Mouse (Mus musculus) adrenal gland, adult 2 months (tissue): ENCODE measurements at regions not wholly inside any gene's neighbourhood (a gene's known extent, or its start where the extent isn't known, plus 50 kb on each side); places are given as distances from the start of the nearest gene placed in this dataset.

Experiments used
- DNase-seq: peaks from one replicate; pipeline ENCODE4 v3.0.0; 2021

DNA sequence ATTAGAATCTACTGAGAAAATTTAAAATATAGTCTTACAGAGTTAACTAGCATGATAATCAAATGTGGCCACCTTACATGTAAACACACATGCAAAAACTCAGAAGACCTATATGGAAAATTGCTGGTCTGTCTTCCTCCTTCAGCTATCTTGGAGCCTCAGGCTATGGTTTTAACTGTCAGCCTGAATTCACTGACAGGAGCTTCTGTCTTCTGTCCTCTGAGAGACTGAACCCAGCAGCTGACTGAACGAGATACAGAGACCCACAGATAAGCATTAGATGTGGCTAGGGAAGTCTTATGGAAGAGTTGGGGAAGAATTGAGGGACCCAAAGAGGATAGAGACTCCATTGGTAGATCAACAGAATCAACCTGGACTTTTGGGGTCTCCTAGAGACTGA, 360.0 kb upstream of the Meox2 start:
- no peak for DNase-seq

DNA sequence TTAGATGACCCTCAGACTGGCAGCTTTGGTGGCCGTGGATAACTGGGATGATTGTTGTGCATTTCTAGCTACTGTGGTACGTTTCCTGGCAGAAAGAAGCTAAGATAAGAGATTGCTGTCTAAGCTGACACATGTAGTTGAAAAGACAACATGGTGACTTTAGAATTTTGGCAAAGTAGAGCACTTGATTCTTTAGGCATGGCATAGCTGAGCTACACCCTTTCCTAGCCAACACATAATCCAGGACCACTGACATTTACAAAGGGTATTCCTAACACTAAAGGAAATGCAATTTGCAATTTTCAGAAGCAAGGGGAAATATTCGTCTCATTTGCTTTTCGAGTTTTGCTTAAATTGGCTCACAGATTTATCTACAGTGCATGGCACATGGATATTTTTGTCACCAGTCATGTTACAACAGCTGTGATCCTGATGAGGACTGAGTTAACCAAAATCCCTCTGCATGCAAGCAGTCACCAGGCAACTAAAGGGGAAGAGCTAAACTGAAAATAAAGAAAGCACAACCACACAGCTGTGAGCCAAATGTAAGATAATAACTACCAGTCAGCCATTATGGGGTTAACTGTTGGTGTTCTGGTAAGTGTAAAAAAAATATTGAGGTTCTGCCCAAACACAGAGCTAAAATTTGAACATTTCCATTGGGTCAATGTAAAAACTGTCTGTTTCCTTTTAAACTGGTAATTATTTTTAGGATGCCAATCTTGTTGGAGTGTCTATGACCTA, 342.9 kb upstream of the Meox2 start:
- no peak for DNase-seq

DNA sequence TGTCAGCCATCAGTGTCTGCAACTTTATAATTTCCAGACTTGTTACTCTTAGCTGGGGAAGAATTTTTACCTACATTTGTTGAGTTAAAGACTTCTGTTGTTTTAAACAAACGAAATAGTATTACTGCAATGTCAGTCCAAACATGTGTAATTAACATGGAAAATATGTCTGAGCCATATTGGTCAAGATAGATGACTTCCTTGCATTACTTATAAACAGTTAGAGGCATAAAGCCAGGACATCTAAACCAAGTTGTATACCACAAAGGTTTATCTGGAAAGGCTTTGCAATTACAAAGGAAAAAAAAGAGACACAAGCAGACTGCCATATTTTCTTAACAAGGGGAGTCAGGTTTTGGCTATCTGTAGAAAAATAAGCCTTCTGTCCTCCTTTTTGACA, 342.2 kb upstream of the Meox2 start:
- DNase-seq = no peak

DNA sequence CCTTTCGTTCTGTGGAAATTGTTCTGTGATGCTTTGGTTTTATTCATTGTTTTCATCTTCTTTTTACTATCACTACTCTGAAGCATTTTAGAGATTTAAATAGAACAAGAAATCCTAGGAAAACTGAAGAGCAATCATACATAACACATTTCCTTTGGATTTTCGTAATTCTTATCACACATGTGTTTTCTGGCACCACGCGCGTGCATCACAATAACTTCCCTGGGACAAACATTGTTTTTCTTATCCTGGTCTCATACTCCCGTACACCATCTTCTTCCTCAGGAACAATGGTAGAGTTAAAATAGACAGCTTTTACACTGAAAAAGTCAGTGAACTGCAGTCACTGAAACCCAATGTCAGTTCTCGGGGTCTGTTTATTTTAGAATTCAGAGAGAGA, 327.6 kb upstream of the Meox2 start:
- DNase-seq = no peak

DNA sequence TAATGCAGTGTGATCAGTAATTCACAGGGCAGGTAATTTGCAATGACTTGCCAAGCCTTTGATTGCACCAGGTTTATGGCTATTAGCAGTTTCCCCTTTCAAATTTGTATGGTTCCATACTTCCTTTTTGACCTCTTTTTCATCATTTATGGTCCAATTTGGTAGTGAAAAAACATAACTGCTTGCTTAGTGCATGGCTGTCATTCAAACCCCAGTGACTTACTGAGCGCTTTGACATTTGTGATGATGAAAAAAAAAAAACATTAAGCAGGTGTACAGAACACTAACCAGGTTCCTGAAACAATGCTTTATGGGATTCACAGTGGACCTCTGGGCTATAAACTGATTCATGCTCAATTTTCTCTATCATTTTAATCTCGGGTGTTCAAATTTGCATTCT, 317.5 kb upstream of the Meox2 start:
- DNase-seq = no peak

DNA sequence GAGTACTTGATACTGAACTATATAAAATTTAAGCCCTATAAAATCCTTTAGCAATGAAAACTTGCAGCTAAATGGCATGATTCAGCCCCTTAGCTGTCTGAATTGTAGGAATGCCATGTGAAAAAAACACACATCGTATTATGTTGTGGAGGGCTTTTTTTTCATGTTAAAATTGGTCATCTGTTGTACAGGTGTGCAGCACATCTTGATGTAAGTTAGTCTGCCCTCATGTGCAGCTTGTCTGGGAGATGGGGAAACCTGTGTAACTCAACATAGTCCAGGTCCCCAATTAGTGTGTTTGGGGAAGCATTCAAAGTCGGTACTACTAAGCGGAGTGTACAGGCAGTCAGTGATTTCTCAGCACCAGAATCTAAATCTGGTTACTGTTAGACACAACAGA, 316.9 kb upstream of the Meox2 start:
- no peak for DNase-seq

DNA sequence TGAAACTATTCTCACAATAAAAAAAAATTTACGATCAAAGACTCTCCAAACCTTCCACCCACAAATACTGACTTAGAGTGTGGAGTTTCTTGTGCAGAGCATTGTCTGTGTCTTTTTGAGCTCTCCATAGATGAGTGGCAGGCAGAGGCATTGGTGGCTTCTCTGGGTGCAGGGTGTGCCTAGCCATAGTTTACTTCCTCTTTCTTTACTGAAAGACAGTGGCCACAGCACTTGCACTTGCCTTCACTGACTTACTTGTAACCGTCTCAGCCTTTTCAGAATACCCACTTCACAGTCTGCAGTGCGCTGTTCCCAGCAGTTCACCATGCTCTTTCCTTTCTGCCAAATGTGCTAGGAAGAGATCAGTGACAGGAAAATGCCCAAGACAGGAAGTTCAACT, 316.1 kb upstream of the Meox2 start:
- DNase-seq = no peak

DNA sequence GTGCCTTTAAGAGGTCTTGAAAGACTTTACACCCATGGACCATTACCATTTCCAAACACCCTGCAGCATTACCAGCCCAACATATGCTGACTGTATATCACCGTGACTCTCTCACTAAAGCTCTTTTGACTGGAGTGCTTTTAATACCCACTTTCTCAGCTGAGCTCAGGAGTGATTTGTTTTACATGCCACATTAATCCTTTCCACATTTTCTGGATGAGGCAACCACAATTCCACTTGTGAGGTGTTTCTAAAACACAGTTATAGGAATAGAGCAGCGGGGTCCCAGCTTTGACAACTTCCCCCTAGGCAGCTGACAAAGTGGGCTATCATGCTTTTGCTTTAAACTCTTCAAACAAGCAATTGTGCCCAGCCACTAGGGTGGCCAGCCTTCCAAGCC, 314.5 kb upstream of the Meox2 start:
- DNase-seq = no peak

DNA sequence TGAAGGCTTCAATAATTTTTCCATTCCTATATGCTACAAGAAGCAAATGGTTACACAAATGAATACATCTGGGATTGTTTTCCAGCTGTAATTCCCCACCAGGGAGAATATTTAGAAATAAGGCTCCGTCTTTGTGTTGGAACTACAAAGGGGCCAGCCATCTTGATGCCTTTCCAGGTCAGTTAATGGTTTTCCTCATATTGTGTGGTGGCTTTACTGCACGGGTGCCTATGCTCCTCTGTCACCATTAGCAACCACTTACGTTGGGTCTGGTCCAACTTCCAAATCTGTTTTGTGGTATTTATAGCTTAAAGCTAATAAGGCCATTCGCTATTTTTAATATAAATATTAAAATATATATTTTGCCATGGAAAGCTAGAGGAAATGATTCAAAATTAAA, 312.1 kb upstream of the Meox2 start:
- no peak for DNase-seq

DNA sequence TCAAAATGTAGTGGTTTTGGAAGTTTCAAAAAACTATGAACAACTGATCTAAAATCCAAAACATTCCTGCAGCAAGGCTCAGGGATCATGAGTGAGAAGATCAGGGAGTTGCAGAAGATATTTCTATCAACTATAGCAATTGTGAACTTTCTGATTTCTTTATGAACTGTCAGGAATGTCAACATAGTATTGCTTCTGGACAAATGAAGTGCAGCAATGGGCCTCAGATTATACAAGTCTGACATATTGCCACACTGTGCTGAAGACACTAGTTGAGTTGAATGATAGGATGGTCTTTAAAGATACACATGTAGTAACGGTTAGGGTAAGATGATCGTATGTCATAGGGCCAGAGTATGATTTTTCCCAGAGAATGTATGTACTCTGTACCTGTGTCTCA, 290.4 kb upstream of the Meox2 start:
- no peak for DNase-seq

DNA sequence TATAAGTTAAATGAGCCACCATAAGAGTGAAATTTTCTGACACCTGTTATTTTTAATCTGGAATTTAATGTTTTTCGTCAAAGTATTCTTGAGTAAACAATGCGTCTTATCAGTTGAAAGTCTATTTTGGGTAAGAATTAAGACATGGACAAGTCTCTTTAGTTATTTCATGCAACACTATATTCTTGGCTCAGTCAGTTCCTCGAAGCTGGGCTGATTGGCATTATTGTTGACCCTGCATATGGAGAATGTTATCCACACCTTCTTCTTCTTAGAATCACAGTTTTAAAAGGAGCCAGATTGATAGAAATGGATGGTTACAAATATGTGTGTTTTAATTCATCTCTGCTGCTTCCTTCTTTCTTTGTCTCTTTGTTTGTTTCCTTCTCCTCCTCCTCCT, 289.5 kb upstream of the Meox2 start:
- no peak for DNase-seq

DNA sequence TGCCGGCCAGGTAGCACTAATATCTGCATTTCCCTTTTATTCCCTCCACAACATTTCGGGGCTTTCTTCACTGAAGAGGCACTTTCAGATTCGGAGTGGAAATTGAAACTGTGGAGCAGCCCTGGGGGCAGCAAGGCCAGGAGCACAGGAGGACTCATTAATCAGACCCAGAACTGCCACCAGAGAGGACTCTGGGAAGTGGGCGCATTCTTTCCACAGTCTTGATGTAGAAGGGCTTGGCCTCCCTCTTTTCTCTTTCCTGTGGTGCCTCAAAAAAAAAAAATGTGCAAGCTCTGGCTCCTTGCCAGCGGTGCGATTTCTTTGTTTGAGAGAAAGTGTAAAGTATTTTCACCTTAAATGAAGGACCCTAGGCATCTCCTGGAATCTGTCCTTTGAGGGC, 281.6 kb upstream of the Meox2 start:
- DNase-seq = no peak

DNA sequence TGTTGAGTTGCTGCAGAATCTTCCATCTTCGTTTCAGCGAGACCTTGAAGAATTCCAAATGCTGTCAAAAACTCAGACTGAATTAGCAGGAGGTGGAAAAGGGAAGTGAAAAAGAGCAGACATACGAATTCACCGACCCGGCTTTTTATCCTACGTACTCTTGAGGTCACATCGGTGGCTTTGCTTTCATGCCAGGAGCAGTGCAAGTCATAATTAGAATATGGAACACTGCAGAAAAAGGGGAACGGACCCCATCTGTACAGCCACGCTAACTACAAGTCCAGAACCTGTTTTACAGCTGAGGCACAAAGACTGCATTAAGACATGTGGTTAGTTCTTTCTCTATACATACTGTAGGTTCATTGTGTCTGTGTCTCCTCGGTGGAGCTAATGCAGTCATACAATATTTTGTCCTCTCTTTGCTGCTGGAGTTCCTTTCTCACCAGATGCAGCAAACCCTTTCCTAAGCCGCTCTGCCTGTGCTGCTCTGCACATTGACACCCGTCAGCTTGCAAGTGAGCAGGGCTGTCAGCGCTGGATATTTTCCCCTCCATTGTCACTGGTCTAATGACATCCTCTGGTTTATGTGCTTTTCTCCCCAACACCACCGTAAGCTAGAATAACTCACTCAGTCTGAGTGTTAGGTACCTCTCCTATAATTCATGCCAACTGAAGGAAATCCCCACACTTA, 276.9 kb upstream of the Meox2 start:
- no peak for DNase-seq

DNA sequence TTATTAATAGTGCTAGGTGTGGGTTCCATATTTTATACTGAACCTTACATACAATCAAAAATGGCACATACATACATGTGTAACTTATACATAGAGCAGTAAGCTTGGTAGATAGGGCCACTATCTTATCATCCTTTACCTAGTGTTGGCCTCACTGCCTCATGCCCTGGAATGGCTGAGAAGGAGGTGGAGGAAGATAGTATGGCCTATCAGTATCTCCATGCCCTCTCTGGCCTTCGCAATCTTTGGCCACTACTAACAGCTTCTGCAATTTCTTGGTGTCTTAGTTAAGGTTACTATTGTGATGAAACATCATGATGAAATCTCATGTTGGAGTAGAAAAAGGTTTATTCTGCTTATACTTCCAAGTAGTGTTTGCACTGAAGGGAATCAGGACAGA, 265.4 kb upstream of the Meox2 start:
- DNase-seq = no peak

DNA sequence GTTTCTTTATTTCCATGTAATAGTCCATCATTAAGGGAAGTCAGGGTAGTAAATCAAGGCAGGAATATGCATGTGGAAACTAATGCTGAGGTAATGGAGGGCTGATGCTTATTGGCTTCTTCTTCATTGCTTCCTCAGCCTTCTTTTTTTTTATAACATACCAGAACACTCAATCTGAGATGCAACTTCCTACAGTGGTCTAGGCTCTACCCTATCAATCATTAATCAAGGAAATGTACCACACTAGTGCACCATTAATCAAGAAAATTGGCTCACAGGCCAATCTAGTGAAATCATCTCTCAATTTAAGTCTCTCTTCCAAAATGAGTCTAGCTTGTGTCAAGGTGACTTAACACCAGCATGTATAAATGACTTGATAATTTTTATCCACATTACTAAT, 263.2 kb upstream of the Meox2 start:
- DNase-seq = no peak

DNA sequence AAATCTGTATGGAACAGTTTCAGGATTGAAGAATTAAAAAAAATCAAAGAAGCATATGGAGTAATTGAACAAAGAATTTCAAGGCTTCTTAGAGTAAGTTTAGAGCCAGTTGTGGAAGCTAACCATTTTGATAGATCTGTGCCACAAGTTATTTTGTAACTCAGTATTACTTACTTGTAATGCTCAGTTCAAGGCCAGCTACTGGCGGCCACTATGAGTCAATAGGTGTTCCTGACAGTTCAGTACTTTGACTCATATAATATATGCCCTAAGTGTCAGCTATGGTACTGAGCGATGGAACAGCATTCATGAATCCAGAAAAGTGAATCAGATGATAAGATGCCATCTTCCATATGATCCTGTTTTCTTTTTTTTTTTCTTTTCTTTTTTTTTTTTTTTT, 259.3 kb upstream of the Meox2 start:
- peak; percentile 73 for DNase-seq

DNA sequence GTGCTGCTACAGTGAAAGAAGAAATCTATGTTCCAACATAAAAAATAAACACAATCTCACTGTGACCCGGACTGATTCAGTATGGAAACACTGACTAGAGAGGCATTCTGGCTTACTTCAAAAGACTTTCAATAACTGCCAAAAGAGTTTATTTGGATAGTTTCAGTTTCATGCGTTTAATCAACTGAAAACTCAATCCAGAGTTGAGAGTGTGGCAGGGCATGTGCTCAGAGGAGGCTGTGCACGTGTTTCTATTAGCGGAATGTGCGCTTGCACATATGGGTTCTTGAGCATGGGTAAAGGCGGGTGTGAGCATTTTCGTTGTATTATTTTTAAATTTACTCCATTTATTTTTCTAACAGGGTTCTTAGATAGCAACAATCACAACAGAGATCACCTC, 245.2 kb upstream of the Meox2 start:
- no peak for DNase-seq

DNA sequence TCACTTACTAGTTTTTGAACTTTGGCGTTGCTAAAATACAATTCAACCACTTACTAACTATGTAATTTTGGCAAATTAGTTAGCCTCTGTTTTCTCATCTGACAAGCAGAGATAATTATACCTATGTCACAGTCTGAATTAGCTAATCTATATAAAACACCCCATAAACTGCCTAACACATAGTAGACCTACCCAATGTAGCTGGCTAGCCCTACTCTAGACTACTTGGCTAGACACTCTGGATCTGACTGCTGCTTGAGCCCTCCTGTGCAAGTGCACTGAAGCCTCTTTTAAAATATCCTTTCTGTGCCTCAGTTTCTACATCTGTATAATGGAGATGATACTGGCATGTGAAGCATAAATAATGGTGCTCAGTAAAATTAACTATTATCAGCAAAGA, 227.6 kb upstream of the Meox2 start:
- DNase-seq = no peak

DNA sequence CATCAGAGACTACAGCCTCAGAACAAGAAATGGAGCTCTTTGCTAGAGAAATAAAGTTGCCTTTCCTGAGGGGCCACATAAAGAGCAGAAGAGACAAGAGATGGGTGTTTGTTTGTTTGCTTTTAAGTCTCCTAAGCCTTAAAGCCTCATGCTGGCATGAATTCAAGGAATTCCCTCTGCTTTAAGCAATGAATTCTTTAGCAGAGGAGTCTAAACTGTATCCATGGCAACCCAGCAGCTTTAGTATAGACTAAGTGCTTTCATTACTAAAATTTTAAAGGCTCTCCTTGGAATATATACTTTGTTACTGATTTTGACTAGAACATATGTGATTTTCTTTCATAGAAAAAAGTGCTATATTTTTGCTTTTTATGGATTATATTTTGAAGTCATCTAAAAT, 195.0 kb upstream of the Meox2 start:
- no peak for DNase-seq

DNA sequence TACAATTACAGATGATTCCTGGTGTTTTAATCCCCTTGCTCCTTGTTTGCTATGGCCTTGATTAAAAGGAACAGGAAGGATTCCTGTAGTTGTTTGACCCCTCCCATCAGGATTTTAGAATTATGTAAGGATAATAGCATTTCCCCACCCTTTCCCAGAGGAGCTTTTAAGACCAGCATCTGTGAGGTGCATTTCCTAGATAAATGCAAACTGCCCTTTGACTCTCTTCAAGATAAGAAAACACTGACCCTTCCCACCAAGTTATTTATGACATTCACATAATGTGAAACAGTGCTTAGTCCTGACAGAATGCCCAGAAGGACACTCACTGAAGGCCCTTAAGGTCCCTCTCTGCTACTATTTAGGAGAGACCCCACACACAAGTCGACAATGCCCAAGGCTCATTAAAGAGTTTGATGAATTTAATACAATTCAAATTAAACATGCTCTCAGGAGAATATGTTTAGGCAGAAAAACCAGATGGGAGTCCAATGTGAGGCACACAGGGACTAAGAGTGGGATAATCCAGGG, 190.7 kb upstream of the Meox2 start:
- no peak for DNase-seq

DNA sequence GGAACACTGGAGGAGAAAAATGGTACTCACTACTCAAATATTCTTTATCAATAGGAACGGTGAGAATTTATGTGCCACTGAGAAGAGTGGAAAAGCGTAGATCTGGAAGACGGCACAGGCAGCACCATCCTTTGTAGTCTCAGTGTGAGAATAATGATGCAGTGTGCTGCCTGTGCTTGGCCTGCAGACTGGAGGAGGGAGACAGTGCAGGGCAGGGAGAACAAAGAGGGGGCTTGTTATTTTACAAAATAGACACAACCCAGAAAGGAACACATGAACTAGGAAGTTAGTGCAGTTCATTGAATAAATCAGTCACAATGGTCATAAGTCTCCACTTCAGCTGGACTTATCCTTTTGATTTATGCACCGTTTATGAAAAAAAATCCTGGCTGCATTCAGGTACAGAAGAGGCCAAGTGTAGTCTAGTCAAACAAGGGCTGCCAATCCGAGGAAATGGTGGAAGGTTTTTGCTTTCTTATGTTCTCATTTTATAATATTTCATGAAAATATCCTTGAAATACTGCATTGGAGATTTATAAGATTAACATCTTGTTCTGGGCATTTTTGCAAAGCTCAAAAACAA, 190.0 kb upstream of the Meox2 start:
- no peak for DNase-seq

DNA sequence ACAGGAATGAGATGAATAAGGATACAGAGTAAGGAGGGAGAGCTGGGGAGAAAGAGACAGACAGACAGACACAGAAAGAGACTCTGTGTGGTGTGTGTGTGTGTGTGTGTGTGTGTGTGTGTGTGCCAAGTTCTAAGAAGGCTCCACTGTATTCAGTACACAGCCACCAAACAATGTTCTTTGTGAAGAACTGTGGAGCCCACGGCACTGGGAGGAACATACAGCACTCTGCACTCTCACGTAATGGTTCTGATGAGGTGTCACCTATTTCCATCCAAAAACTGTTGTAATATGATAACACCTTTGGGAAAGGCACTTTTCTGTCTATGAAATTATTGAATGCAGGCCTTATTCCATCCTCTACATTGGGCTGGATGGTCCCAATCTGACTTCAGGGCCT, 184.8 kb upstream of the Meox2 start:
- no peak for DNase-seq

DNA sequence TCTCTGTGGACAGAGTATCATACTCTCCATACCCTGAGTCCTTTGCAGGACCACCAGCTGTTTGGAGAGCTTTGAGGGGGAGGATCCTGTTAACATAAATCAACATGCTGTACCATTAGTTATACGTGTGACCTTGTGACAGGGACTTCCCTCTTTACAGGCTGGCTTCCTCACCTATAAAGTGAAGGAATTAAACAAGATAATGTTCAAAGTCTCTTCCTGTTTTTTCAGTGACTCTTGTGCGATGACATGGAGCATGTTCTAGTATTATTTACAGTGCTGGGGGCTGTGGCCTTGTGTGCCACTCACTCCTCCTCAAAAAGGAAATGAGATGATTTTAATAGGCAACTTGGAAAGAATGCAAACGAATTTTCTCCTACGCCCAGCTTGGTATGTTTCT, 182.1 kb upstream of the Meox2 start:
- no peak for DNase-seq
